Mouse (Mus musculus) lung, postnatal 25 days (tissue): ENCODE results near the gene Git2.

Source experiments
- DNase-seq: peaks from one replicate; pipeline ENCODE4 v3.0.0; 2022; ENCODE audit warnings: low spot score

Git2 gene

GRCm38 (mm10) chr5:114719003-114719927 lies 56.1 kb downstream of the Git2 start:
- DNase-seq: peak; percentile 14

DNA sequence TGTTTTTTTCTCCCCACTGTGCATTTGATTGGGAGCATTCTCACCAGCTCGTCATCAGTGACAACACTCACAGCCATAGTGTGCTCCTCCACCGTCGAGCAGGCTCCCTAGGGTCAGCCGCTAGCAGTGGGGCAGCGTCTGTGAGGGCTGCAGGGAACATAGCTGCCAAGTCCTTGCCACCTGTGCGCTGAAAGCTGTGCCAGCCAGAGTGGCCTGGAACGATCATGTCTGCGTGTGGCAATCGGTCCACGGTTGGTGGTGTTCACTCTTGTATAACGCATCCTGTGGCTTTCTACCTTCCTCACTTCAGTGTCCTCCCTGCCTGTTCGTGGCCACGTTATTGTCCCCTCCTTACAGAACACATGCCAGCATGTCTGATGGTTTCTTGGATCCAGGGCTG lies 56.8 kb downstream of the Git2 start:
- DNase-seq: no peak

GRCm38 (mm10) chr5:114717937-114718336 lies 57.4 kb downstream of the Git2 start:
- DNase-seq: no peak

GRCm38 (mm10) chr5:114717292-114717691 lies 58.0 kb downstream of the Git2 start:
- DNase-seq: no peak

GRCm38 (mm10) chr5:114714551-114714950 lies 60.8 kb downstream of the Git2 start:
- no peak for DNase-seq

DNA sequence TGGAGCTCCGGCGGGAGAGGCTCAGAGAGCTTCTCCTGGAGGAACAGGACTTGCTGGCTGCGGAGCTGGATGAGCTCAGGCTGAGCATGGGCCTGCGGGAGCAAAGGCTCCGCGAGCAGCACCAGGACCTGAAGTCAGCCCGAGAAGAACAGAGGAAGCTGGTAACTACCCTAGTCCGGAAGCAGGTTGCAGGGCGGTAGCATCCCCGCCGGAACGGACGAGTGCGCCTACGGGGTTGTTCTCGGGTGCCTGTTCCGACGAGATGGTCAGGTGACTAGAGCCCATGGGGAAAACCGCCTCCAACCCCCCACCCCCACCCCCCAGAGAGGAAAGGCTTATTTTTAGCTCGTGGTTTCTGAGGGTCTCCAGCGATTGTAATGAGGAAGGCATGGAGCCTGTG lies 66.0 kb downstream of the Git2 start:
- DNase-seq: no peak

- DNase-seq: no peak
Observed at GRCm38 (mm10) chr5:114708491-114708890, 66.8 kb downstream of the Git2 start.

DNA sequence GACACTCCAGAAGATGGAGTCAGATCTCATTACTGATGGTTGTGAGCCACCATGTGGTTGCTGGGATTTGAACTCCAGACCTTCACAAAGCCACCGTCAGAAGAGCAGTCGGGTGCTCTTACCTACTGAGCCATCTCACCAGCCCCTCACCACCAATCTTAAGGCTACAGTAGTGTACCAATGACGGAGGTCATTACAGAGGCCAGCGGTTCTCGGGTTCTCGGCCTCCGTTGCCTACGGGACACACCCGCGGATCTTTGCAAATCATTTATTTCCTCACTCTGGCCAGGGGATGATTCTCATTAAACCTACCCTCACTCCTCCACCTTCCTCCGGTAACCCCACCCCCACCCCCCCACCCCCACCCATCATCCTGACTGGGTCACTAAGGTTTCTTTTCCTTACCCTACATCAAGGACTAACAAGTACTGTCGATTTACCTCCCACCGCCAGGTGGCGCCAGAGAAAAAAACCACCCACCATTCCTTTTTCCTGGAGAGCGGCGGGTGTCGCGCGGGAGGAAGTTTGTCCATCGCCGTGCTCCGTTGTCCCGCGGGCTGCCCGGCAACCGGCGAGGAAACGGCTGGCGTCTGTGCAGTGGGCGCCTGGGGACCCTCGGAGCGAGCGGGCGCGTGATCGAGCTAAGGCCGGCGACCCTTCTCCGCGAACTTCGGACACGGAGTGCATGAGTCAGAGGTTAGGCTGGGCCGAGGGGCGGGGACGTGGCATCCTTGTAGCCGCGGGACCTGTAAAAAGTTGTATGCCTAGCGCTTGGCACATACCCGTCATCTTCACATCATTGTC lies 67.8 kb downstream of the Git2 start, which contains the start of gene Tchp:
TSS of gene Tchp (plus strand) at position 496 of the 804 bp plus-strand sequence.
- DNase-seq: peak; percentile 94

DNA sequence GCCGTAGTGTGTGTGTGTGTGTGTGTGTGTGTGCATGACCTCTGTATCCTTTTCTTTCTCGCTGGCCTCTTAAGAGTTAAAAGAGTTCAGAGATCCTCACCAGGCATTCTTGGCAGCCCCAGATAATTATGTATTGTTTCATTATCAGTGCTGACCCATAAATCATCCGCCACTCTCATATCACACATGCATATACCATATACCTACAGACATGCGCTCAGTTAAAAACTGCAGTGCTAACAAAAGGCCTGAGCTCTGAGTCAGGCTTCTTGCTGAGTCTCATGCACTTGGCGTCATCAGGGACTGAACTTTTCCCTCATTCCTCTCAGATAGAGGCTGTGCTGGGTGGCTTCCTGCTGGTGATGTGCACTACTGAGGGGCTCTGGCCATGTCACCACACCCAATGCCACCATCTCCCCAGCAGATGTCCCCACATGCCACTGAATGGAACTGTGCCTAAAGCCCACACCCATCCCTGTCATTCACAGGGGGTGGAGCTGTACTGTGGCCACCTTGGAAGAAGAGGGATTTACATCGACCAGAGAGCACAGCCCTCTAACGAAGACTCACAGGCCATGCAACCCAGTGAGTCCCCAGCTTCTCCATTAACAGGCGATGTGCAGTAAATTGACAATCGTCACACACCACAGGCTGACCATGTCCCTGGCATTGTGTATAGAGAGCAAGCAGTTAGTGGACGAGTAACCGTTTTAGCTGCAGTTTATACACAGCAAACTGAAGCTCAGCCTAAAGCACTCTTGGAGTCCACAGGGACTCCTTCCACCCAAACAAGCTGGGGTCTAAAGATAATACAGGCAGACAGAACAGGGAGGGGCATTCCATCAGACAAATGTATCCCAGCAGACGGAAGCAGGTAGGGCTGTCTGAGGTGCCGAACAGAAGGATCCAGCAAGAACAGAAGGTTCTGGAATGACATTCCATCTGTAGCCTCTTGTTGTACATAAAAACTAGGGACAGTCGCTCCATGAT lies 72.6 kb downstream of the Git2 start:
- DNase-seq: no peak

- DNase-seq: peak; percentile 64
Observed at GRCm38 (mm10) chr5:114699015-114699414, 76.3 kb downstream of the Git2 start.

GRCm38 (mm10) chr5:114698044-114698746 lies 77.1 kb downstream of the Git2 start:
- no peak for DNase-seq

GRCm38 (mm10) chr5:114696939-114697338 lies 78.4 kb downstream of the Git2 start:
- DNase-seq: no peak

DNA sequence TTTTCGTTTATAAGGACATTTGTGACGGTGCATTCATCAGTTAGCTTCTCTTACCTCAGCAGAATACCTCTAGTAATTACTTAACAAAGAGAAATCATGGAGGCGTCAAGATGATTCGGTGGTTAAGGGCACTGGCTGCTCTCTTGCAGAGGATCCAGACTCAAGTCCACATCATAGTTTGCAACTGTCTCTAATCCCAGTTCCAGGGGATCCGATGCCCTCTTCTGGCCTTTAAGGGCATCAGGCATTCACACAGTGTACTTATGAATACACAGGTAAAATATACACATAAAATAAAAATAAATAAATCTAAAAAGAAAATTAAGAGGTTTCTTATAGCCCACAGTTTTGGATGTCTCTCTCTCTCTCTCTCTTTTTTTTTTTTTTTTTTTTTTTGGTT lies 79.5 kb downstream of the Git2 start:
- no peak for DNase-seq

- DNase-seq: peak; percentile 93
Observed at GRCm38 (mm10) chr5:114690633-114691567, 84.4 kb downstream of the Git2 start, which contains the start of gene Gltp. Gene Gltp (minus strand): TSS chr5:114690984.

DNA sequence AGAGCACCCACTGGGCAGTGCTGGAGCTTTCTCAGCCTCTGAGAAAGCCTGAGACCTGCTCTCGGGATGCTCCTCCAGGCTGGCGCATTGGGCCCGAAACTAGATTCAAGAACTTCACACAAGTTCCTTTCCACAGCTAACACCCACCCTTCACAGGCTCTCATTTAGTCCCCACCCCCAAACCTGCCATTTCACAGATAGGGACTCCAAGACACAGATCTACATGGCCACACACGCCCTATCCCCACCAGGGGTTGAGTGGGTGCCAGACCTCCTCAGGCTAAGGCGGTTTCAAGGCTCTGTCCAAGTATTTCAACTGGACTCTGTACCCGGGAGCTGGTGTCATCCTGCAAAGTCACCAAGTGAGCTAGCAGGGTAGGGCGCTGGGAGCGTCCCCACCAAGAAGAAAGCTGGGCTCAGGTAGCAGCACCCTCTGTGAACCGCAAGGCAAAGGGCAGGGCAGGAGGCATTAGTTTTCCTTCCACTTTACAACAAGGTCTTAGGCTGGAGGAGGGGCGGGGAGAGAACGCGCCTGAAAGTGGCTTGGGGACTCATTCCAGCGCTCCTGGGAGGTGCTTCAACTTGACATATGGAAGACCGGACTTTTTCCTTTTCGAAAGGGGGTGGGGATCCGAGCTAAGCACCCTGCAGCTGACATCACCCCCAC lies 85.5 kb downstream of the Git2 start:
- peak; percentile 48 for DNase-seq

DNA sequence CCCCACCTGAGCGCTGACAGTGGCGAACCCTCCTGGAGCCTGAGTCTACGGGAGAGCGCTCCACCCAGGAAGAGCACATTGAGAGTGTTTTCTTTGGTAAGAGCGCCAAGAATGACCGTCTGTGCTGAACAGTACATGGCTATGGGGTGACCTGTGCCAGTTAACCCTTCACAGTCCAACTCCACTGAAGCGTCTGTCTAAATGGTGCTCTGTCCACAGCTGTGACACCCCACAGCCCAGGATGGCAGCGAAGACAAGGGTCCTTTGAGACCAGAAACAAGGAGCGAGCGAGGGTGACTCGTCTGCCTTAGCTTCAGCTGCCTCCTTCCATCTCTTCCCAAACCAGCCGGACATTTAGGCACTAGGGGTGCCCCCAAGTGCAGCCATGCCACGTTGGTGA lies 86.6 kb downstream of the Git2 start:
- DNase-seq: no peak

DNA sequence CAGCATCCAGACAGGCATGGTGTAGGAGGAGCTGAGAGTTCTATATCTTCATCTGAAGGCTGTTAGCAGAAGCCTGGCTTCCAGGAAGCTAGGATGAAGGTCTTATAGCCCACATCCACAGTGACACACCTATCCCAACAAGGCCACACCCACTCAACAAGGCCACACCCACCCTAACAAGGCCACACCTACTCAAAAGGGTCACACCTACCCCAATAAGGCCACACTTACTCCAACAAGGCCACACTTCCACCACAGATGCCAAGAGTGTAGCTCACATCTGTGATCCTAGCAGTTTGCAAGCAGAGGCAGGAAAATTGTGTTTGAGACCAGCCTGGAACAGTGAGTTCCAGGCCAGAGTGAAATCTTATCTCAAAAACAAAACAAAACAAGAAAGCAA lies 87.4 kb downstream of the Git2 start:
- no peak for DNase-seq

- DNase-seq: no peak
Observed at GRCm38 (mm10) chr5:114686726-114687210, 88.5 kb downstream of the Git2 start.

DNA sequence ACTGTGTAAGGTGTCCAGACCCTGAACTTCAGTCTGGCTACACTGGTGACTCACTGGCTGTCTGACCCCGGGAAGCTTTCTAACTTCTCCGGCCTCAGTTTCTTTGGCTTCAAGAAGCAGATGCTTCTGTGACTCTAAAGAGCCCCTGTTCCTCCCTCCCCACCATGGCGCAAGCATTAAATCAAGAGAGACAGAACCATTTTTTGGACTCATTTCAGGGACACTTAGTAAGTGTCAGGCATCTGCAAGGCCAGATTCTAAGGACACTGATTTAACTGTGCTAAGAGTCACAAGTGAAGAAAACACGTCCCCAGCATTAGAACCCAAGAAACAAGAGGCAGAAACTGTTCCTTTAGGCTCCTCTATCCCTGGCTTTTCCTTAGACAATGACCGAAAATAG lies 89.3 kb downstream of the Git2 start:
- DNase-seq: no peak
